Mouse (Mus musculus) kidney, postnatal 14 days (tissue): ENCODE data around the gene Zfp335.

ENCODE experiments used
- DNase-seq: peaks from one replicate; pipeline ENCODE4 v3.0.0; 2022; ENCODE audit warnings: mixed read lengths

Zfp335 gene

DNA sequence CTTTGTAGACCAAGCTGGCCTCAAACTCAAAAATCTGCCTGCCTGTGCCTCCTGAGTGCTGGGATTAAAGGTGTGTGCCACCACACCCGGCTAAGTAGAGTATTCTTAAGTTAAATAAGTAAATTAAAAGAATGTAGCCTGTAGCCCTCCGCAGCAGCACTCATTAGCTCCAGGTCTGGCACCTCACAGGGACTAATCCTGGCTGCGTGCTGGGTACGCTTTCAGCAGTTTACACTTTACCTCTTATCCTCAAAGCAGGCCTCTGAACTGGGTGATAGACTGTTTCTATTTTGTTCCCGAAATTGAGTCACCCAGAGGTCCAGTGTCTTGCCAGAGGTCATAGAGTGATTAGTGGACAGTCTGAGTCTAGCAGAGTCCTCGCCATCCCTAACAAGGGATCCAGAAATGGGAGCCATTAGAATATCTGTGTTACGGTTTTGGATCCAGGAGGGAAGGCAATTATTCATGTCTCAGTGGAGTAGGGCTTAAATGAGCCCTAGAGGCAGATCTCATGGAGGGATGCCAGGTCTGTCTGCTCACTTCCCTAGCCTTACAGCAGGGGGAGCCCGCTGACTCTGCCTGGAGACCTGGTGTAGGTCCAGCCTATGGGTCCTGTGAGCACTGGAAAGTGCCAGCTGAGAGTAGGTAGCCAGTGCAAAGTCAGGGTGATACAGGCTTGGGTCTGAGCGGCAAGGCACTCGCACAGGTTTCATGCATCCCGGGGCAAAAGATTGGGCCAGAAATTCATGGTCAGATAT lies 12.7 kb upstream of the Zfp335 start:
- DNase-seq = peak; percentile 92

DNA sequence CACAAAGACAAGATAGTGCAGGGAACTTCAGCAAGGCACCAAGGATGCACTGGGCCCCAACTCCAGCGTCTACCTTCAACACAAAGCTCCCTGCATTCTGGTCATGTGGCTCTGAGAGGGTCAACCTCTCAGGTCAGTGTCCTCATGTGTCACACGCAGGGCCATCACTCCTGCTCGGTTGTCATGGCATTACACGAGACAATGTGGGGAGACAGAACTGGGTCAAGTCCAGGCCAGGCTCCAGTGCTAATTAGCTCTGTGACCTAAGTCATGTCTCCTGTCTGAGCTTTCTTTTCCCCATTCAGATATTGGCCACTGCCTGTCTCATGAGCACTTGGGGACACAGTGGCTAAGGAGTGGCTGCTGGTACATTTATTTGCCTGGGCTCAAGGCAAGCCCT lies 11.7 kb upstream of the Zfp335 start:
- DNase-seq = no peak

DNA sequence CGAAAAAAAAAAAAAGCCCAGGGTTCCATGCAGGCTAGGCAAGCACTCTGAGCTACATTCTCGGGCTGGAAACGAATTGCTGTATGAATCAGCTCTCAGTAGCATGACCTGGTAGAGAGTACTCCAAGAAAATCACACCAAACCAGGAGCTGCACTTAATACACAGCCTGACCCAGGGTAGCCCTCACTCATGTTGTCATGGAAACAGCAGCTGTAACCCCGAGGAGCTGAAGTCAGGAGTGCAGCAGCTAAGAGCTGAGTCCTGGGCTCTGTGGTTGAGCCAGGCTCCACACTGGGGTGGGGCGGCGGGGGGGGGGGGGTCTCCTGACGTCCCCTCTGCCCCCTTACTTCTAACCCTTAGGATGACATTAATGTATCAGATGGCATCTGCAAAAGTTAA lies 10.4 kb upstream of the Zfp335 start:
- DNase-seq = no peak

DNA sequence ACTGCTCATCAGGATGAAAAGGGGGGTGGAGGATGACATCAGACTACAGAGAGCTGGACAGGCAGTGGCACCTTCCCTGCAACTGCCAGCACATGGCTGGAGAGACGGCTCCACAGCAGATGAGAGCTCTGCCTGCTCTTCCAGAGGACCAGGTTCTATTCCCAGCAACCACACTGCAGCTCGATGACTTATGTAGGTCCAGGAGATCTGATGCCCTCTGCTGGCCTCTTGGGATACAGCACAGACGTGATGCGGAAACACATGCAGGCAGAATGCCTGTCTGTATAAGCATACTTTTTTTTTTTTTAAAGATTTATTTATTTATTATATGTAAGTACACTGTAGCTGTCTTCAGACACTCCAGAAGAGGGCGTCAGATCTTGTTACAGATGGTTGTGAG lies 6.8 kb upstream of the Zfp335 start:
- no peak for DNase-seq

DNA sequence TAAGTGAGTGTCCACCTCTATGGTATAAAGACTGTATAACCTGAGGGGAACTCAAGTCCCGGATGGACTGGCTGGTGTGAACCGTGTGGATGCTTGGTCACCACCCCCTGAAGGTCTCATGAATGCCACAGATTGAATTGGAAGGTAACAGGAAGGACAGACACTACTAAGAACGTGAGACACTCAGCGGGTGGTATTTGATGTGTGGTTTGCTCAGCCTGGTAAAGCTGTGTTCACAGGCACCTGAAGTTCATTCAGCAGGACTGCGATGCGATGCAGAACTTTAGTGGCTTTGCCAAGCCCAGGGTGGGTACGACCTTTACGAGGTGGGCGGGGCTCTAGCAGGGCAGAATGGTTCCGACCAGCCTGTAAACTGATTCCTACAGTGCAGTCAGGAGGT lies 5.8 kb upstream of the Zfp335 start:
- DNase-seq = no peak

DNA sequence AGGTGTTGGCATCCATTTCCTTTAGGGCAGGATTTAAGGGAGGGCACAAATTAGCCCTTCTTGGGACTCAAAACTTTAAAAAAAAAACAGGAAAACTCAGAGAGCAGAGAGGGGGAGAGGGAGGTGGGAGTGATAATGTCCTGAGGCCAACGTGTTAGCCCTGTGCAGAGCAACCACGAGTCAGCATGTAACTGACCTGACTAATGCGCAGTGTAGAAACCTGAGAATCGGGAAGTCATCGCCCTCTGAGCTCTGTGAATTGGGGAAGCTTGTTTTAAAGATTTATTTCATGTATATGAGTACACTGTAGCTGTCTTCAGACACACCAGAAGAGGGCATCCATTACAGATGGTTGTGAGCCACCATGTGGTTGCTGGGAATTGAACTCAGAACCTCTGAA lies 5.3 kb upstream of the Zfp335 start:
- no peak for DNase-seq

DNA sequence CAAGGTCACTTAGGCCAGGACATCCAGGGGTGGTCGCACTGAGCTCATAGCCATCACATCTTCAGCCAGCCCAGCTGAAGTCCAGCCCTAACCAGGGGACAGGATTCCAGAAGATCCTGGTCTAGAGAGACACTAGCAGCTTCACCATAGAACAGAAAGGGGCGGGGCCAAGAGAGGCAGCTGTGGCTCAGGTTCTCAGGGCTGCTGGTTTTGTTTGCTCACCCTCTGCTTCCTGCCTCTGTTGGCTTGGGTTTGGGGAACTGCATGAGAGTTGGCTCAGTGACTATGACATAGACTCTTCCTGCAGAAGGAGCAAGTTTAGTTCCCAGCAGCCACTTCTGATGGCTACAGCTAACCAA lies 1.9 kb upstream of the Zfp335 start:
- peak; percentile 44 for DNase-seq

DNA sequence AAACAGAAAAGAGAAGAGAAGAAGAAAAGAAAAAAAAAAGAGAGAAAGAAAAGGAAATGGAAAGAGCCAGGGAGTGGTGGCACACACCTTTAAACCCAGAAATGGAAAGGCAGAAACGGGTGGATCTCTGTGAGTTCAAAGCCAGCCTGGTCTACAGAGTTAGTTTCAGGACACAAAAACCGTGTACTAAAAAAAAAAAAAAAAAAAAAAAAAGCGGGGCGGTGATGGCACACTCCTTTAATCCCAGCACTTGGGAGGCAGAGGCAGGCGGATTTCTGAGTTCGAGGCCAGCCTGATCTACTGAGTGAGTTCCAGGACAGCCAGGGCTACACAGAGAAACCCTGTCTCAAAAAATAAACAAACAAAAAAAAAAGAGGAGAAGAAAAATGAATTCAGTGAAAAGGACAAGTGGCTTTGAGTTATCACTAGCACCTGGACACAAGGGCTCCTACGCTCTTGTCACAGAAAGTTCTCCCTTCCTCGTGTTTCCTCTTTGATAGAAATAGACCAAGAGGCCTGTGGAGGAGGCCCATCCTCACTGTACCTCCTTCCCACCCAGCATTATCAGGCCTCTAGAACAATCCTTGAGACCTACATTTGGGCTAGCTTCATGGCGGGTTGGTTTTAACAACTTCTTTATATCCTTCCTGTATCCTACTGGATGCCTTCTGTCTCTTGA lies 1.3 kb upstream of the Zfp335 start:
- DNase-seq = no peak

DNA sequence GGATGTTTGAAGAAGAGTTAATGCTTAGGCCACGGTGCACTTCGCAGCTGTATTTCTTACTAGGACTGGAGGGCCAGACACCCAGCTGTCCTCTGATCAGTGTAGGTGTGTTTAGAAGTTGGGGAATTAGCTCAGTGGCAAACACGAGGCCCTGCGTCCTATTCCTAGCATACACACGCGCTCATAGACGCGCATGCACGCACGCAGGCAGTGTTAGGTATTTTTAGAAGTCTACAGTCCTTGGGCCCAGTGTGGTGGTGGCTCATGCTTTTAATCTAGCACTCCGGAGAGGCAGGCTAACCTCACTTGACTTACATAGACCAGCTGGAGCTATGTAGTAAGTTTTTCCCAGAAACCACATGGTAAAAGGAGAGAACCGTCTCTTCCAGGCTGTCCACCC lies 594 bp upstream of the Zfp335 start:
- DNase-seq = peak; percentile 47

DNA sequence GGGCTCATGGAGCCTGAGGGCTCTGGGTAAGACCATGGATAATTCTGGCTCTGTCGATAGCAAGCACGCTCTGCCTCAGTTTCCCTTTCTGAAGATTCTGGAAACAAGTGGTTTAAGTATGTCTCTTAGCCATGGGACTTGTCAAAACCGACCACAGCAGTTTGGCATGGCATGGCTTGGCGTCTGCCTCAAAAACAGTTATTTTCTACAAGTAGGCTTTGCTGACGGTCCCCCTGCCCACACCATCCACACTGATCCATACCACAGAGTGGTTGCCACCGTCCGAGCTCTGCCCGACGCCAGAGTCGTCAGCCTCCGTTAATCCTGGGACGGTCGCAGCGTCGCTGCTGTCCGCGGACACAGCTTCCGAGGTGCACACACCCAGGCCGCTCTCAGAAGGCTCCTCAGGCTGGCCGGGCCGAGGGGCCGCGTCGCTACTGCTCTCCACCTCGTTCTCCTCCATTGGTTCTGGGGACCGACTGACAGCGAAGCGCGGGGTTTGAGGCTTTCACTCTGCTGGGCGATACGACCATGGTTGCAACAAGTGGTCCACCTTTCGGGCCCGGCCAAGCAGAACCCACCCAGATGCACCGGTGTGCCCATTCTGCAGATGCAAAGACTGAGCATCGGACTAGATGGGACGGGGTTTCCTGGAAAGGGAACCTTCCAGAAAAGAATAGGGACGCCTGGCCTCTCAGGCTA lies 1.0 kb downstream of the Zfp335 start:
- no peak for DNase-seq

DNA sequence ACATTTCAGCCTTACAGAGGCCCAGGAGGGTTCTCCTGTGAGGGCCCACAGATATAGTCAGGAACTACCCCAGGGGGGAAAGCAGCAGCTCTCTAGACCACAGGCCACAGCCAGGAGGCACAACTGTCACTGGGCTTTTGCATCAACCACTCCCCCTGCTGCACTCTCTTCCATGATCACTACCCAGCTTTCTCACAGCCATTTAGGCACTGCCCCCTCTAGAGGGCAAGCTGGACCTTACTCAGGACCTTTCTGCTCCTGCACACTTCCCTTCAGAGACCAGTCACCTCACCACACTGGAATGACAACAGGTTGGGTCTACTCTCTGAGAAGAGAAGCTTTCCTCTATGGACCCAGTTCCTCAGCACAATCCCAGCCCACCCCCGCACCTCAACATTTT lies 2.0 kb downstream of the Zfp335 start:
- peak; percentile 62 for DNase-seq

DNA sequence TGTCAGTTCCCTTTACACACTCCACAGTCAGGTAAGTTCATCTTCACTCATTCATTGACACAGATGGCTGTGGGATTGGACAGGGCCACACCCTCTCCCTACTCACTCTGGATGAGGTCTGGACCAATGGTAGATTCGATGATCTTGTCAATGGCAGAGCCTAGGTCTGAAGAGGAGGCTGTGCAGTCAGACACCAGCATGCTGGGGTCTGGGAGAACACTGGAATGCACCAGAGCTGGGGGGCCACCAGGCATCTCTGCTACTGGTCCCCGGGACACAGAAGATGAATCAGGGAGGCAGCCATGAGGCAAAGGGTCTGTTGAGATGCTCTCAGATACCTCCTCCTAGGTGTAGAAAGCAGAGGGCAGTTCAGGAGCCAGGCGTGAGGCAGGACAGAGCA lies 2.5 kb downstream of the Zfp335 start:
- DNase-seq = no peak

DNA sequence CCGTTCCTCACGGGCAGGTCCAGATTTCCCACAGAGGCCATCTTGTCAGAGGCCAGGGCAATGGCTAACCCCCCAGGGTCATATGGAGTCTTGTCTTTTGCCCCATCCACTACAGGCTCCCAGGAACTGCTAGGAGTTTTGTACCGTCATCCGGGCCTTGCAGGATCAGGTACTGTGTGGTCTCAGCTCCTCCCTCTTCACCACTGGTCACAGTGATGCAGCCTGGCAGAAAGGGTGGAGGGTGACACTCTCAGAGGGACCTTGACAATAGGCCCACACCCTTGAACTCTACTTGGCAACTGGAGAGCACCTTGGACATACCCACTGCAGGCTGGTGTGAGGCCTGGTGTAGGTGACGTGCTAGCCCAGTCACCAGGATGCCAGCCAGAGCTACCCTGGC lies 3.5 kb downstream of the Zfp335 start:
- no peak for DNase-seq

DNA sequence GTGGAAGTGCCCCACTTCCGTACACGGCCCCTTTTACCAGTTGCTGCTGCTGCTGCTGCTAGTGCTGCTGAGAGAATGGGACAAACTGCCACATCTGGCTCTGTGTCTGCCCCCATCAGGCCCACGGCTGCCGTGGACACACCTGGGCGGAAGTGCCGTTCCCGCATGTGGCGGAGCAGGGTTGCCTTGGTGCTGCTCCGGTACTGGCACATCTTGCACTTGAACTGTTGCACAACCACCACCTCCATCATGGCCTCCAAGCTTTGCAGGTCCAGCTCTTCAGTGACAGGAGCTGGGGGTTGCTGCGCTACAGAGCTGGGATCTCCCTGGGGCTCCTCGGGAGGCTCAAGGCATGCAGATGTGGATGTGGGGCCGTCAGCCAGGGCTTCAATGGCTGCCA lies 4.0 kb downstream of the Zfp335 start:
- no peak for DNase-seq

DNA sequence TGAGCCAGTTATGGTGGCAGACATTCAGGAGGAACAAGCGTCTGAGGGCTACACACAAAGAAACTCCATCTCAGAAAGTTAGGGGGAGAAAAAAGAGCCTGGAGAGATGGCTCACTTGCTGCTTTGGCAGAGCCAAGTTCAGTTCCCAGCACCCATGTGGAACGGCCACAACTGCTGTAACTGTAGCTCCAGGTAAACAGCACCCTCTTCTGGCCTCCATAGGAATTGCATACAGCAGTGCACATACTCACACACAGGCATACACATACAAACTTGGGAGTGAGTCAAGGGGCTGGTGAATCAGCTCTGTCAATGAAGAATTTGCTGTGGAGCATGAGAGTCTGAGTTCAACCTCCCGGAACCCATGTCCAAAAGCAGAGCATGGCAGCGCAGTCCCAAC lies 5.5 kb downstream of the Zfp335 start:
- no peak for DNase-seq

DNA sequence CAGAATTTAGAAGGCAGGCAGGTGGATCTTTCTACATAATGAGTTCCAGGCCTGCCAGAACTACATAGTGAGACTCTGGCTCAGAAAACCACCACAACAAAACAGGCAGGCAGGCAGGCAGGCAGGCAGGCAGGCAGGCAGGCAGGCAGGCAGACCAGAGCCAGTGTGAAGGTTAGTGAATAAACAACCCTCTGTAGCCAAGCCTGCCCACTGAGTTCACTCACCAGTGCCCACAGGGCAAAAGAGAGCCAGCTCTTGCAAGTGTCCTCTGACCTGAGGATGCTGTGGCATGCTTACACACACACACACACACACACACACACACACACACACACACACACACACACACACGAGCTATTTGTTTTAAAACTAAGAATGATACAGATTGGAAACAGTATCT lies 8.1 kb downstream of the Zfp335 start:
- no peak for DNase-seq

DNA sequence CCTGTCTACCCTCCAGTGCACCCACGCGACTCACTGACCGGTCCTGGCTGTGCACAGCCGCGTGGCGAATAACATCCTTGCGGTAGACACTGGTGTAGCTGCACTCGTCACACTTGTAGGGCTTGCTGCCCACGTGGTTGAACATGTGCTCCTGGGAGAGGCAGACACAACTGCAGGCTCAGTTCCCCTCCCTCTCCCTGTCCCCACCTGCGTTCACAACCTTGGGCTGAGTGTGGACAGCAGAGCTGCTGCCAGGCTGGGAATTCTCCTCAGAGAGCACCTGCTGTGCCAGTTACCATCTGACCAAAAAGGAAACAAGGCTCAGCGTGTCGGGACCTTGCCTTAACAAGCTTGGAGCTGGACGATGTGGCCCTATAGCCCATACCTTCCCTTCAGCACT lies 10.2 kb downstream of the Zfp335 start:
- no peak for DNase-seq

DNA sequence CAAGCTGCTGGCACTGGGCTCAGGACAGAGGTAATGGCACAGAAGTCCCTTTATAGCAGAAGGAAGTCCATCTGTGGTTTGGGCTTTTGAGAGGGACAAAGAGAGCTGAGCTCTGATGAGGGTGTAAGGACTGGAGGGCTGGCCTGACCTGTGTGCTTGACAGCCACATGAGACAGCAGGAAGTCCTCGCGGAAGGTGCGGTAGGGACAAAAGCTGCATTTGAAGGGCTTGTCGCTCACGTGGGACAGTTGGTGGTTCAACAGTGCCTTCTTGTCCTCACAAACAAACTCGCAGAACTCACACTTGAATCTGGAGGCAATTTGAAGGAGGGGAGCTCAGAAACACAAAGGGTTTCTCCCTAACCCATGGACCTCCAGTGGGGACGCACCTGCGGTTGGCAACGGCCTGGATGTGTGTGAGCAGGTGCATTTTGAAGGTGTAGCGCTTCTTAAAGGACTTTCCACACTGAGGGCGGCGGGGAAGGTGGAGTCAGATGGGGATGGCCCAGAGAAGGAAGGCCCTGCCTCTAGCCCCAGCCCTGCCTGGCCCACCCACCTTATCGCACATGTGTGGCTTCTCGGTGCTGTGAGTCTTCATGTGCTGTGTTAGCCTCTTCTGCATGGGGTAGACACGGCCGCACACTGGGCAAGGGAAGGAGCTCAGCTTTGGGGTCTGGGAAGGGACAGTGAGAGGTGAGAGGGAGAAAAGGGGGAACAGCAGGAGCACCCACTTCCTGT lies 11.7 kb downstream of the Zfp335 start:
- DNase-seq = no peak

DNA sequence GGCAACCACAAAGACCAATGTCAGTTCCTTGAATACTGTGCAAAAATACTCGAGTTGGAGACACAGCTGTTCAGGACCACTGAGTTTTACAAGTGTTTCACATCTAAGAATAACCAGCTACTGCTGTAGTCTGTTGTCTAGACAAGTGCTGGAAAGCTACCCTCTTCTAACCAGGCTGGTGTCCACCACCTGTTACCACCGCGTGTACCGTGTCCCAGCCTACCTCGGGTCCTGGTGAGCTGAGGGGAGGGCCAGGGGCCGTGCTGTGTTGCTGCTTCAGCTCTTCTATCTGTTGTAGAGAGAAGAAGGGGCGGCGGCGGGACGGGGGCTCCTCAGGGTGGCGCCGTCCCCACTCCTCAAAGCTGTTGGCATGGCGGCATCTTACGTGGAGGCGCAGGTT lies 12.5 kb downstream of the Zfp335 start:
- DNase-seq = no peak

DNA sequence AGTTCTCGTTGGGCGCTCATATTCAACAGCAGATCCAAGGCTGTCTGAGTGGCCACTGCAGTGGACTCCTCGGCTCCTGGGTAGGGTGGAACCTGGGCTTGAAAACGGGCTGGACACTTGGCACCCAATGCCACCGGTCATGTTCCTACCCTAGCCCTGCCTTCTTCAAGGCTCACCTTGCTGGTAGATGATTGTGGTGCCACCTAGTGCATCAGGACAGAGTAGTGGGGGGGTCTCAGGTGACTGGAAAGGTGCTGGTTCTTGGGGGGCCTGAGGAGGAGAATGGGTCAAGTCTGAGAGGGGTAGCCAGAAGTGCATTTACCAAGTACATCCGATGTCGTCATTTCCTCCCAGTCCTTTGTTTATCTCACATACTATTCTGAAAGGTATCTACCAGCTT lies 13.5 kb downstream of the Zfp335 start:
- no peak for DNase-seq

DNA sequence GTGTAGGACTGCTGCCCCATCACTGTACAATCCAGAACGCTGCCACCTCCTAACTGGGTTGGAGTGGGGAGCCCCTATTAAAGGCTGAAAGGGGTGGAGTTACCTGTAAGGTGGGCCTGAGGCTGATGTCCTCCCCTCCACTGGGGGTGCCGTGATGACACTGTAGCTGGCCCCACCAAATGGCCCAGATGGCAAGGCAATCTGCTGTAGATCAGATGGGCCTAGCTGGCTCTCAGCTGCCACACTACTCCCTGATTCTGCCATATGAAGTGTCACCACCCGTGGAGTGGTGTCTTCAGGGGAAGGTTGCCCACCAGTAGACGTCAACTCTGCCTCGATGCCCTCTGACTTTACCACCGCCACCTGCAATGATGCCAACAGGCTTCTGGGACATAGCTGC lies 15.7 kb downstream of the Zfp335 start:
- no peak for DNase-seq

DNA sequence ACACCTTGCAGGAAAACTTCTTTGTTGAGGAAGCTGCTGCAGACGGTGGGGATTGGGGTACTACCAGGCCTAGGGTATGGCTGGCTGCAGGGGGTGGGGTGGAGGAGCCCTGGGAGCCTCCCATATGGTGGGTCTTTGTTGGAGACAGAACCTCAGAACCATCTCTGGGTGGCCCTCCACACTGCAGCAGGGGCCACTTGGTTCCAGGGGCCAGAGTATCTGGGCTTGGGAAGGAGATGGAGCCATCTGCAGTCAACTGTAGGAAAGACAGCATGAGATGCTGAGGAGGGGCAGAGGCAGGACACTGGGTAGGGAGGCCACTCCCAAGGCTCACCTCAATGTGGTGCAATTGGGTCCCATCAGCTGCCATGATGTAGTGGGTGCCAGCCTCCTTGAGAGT lies 16.9 kb downstream of the Zfp335 start:
- DNase-seq = no peak

DNA sequence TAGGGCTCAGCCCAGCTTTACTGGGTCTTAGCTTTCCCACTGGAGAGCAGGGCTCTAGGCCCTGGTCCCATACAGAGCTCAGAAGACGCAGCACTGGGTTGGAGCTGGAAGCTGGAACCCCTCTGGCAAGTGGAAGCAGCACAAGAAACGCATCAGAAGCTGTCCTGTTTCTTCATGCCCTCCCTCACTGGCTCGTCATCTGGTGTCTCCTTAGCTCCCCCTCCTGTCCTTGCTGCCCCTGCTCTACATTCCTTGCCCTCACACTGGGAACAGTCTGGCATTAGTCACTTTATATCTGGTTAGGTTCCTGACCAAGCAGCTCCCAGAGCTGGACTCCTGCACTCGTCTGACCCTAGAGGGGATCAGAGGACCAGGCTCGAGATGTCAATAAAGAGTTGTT lies 17.5 kb downstream of the Zfp335 start:
- DNase-seq = no peak
